Mouse (Mus musculus) splenic B cell, adult 2 months (primary cell): Measurements from ENCODE around the gene Zfp385b.

Source experiments
- DNase-seq: peaks from one replicate; pipeline ENCODE4 v3.0.0-alpha.2; 2011; ENCODE audit warnings: low read depth, low spot score
- H3K27me3 ChIP-seq: 2 replicates; pipeline ENCODE4 v1.6.1; 2012; ENCODE audit warnings: mild to moderate bottlenecking, low read length, moderate library complexity, mixed read lengths; ENCODE audit not compliant: control insufficient read depth, poor library complexity, insufficient read depth, severe bottlenecking
- H3K36me3 ChIP-seq: 2 replicates; pipeline ENCODE4 v1.6.1; 2012; ENCODE audit warnings: mild to moderate bottlenecking, low read length, moderate library complexity, mixed read lengths; ENCODE audit not compliant: control insufficient read depth, poor library complexity, insufficient read depth, severe bottlenecking

Gene Zfp385b

GRCm38 (mm10) chr2:77804781-77805180, 14.7 kb downstream of the Zfp385b start:
- Histone ChIP-seq H3K27me3 (no peaks in the 10 kb centered on the region), H3K36me3 (no peaks in the 10 kb centered on the region)
- DNase-seq = no peak

GRCm38 (mm10) chr2:77802291-77802690, 17.1 kb downstream of the Zfp385b start:
- H3K36me3 ChIP-seq = no peaks in the 10 kb centered on the region
- no peaks in the 10 kb centered on the region for H3K27me3 ChIP-seq
- no peak for DNase-seq

- Histone ChIP-seq H3K27me3 (no peaks in the 10 kb centered on the region), H3K36me3 (no peaks in the 10 kb centered on the region)
- no peak for DNase-seq
These were observed 18.0 kb downstream of the Zfp385b start for GRCm38 (mm10) chr2:77801430-77801829.

- DNase-seq = no peak
- no peaks in the 10 kb centered on the region for H3K36me3 ChIP-seq
- no peaks in the 10 kb centered on the region for H3K27me3 ChIP-seq
These were observed 18.4 kb downstream of the Zfp385b start for GRCm38 (mm10) chr2:77801009-77801408.

- no peaks in the 10 kb centered on the region for H3K36me3 ChIP-seq
- DNase-seq = no peak
- no peaks in the 10 kb centered on the region for H3K27me3 ChIP-seq
These were observed 22.2 kb downstream of the Zfp385b start for GRCm38 (mm10) chr2:77797233-77797632.

- DNase-seq = no peak
- Histone ChIP-seq H3K36me3 (no peaks in the 10 kb centered on the region), H3K27me3 (no peaks in the 10 kb centered on the region)
These were observed 23.4 kb downstream of the Zfp385b start for GRCm38 (mm10) chr2:77795859-77796552.

- no peak for DNase-seq
- H3K36me3 ChIP-seq = no peaks in the 10 kb centered on the region
- H3K27me3 ChIP-seq = no peaks in the 10 kb centered on the region
These were observed 28.6 kb downstream of the Zfp385b start for GRCm38 (mm10) chr2:77790846-77791245.

GRCm38 (mm10) chr2:77790295-77790694, 29.1 kb downstream of the Zfp385b start:
- H3K36me3 ChIP-seq = no peaks in the 10 kb centered on the region
- no peak for DNase-seq
- H3K27me3 ChIP-seq = no peaks in the 10 kb centered on the region

GRCm38 (mm10) chr2:77781390-77781789, 38.0 kb downstream of the Zfp385b start:
- no peaks in the 10 kb centered on the region for H3K36me3 ChIP-seq
- no peak for DNase-seq
- no peaks in the 10 kb centered on the region for H3K27me3 ChIP-seq

- Histone ChIP-seq H3K36me3 (no peaks in the 10 kb centered on the region), H3K27me3 (no peaks in the 10 kb centered on the region)
- no peak for DNase-seq
These were observed 41.7 kb downstream of the Zfp385b start for GRCm38 (mm10) chr2:77777781-77778180.

GRCm38 (mm10) chr2:77777047-77777686, 42.3 kb downstream of the Zfp385b start:
- H3K27me3 ChIP-seq = no peaks in the 10 kb centered on the region
- no peaks in the 10 kb centered on the region for H3K36me3 ChIP-seq
- no peak for DNase-seq

GRCm38 (mm10) chr2:77775247-77775880, 44.1 kb downstream of the Zfp385b start:
- DNase-seq = no peak
- Histone ChIP-seq H3K36me3 (no peaks in the 10 kb centered on the region), H3K27me3 (no peaks in the 10 kb centered on the region)

- no peak for DNase-seq
- H3K36me3 ChIP-seq = no peaks in the 10 kb centered on the region
- H3K27me3 ChIP-seq = no peaks in the 10 kb centered on the region
These were observed 49.3 kb downstream of the Zfp385b start for GRCm38 (mm10) chr2:77770056-77770697.

- Histone ChIP-seq H3K27me3 (no peaks in the 10 kb centered on the region), H3K36me3 (no peaks in the 10 kb centered on the region)
- DNase-seq = no peak
These were observed 51.0 kb downstream of the Zfp385b start for GRCm38 (mm10) chr2:77768321-77768886.

GRCm38 (mm10) chr2:77761967-77762366, 57.5 kb downstream of the Zfp385b start:
- no peak for DNase-seq
- Histone ChIP-seq H3K27me3 (no peaks in the 10 kb centered on the region), H3K36me3 (no peaks in the 10 kb centered on the region)
